Mouse (Mus musculus): ENCODE results near the gene Kif16b. TPM values are rescaled to one million over a fixed set of nuclear protein-coding genes. Genes with fewer than 3 reads are reported as not detected.

Kif16b gene
- total RNA-seq, 2 experiments from 2014 or later, result 10.3 to 11.8 TPM

DNA sequence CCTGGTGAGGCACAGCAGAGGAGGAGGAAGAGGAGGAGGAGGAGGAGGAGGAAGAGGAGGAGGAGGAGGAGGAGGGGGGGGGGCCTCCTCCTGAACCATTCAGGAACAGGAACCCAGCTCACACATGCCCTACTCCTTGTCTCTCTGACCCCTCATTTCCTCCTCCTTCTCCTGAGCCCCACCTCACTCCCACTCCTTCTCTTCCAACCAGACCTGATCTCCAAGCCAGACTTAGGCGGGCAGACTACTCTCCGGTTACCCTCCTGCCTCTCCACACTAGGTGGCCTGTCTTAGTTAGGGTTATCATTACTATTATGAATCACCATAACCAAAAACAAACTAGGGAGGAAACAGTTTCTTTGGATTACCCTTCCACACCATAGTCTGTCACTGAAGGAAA is 10.0 kb downstream of the Kif16b start:
- H3K4me3 ChIP-seq, result no peak overlapping the region
- TF ChIP-seq CTCF (conservative IDR thresholded peaks at IDR 0.05), result no peak
- no peak overlapping the region for H3K27ac ChIP-seq
- DNase-seq (ENCODE audit: low spot score in 2 of 2), result no peak

GRCm38 (mm10) chr2:142884456-142884855 is 16.9 kb downstream of the Kif16b start:
- TF ChIP-seq CTCF (conservative IDR thresholded peaks at IDR 0.05), result no peak
- Histone ChIP-seq H3K4me3 (no peak overlapping the region), H3K27ac (no peak overlapping the region)
- no peak for DNase-seq (ENCODE audit: low spot score in 2 of 2)

GRCm38 (mm10) chr2:142883625-142883994 is 17.7 kb downstream of the Kif16b start:
- H3K4me3 ChIP-seq, result no peak overlapping the region
- H3K27ac ChIP-seq, result no peak overlapping the region
- no peak for DNase-seq (ENCODE audit: low spot score in 2 of 2)
- TF ChIP-seq CTCF (conservative IDR thresholded peaks at IDR 0.05), result no peak

- no peak overlapping the region for H3K4me3 ChIP-seq
- no peak overlapping the region for H3K27ac ChIP-seq
- no peak for DNase-seq (ENCODE audit: low spot score in 2 of 2)
- TF ChIP-seq CTCF (conservative IDR thresholded peaks at IDR 0.05), result no peak
Measured at GRCm38 (mm10) chr2:142882871-142883624, 18.3 kb downstream of the Kif16b start.

- Histone ChIP-seq H3K4me3 (no peak overlapping the region), H3K27ac (no peak overlapping the region)
- DNase-seq (ENCODE audit: low spot score in 2 of 2), result no peak
- no peak for TF ChIP-seq CTCF (conservative IDR thresholded peaks at IDR 0.05)
Measured at GRCm38 (mm10) chr2:142882466-142882865, 18.9 kb downstream of the Kif16b start.

DNA sequence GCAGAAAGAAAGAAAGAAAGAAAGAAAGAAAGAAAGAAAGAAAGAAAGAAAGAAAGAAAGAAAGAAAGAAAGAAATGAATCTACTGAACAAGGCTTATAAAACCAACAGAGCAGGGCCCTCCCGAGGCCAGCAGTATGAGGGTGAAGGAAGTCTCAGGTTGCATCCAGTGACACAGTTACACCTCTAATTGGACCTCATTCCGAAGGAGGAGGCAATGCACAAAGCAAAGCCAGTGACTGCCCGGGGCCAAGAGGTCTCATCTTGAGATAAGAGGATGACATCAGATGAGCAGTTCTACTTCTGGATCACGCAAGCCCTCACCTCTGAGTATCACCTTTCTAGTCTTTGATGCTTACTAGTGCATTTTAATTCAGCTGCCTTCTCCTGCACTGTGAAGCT is 20.2 kb downstream of the Kif16b start:
- Histone ChIP-seq H3K4me3 (no peak overlapping the region), H3K27ac (no peak overlapping the region)
- no peak for TF ChIP-seq CTCF (conservative IDR thresholded peaks at IDR 0.05)
- DNase-seq (ENCODE audit: low spot score in 2 of 2), result no peak

- DNase-seq (ENCODE audit: low spot score in 2 of 2), result no peak
- no peak for TF ChIP-seq CTCF (conservative IDR thresholded peaks at IDR 0.05)
- Histone ChIP-seq H3K4me3 (no peak overlapping the region), H3K27ac (no peak overlapping the region)
Measured at GRCm38 (mm10) chr2:142879257-142879818, 22.0 kb downstream of the Kif16b start.

DNA sequence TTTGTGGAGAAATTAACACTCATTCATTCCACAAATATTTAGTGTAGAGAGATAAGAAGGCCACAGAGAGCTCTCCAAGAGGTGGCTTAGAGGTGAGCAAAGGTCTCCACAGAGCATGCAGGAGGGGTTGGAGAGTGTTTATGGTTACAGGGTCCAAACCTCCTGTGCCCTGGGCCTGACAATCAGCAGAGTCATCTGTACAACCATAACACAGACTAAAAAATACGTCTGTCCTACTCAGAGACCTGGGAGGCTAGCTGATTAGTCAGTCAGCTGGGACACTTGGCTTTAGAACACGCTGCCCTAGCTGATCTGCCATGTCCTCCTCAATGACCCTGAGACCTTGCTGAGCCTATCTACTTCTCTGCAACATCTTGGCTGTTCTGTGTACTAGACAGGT is 24.7 kb downstream of the Kif16b start:
- Histone ChIP-seq H3K4me3 (no peak overlapping the region), H3K27ac (no peak overlapping the region)
- no peak for TF ChIP-seq CTCF (conservative IDR thresholded peaks at IDR 0.05)
- DNase-seq (ENCODE audit: low spot score in 2 of 2), result no peak

DNA sequence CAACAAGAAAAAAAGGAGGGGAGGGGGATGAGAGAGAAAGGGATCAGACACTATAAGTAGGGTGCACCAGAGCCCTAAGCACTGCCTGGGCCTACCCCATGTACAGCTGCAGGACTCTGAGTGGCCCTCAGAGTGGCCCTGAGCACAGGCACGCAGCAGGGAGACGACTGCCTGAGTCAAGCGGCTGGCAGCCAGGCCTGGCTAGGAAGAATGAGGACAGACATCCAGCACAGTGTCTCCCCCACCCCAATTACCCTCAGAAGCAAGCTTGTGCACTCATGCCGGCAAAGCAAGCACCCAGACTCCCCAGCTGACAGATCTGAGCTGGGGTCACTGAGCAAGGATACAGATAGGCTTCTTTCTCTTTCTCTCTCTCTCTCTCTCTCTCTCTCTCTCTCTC is 25.4 kb downstream of the Kif16b start:
- TF ChIP-seq CTCF (conservative IDR thresholded peaks at IDR 0.05), result no peak
- Histone ChIP-seq H3K4me3 (no peak overlapping the region), H3K27ac (no peak overlapping the region)
- no peak for DNase-seq (ENCODE audit: low spot score in 2 of 2)

DNA sequence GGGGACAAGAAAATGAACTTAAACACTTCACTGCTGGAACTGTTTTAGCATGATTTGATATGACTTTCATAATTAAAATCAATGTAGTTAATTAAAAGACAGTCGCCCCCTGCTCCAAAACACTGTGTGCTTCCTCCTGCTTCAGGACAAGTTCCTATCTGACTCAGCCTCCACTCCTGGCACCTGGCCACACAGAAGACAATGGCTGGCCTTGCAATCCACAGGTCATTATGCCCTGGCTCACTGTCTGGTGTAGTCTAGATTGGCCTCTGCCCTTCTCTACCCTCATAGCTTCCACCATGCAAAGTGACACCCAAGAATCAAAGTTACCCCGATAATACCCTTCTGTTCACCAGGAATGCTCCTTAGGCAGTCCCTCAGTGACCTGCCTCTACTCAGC is 26.8 kb downstream of the Kif16b start:
- DNase-seq (ENCODE audit: low spot score in 2 of 2), result no peak
- Histone ChIP-seq H3K27ac (no peak overlapping the region), H3K4me3 (no peak overlapping the region)
- TF ChIP-seq CTCF (conservative IDR thresholded peaks at IDR 0.05), result no peak

GRCm38 (mm10) chr2:142870055-142870454 is 31.3 kb downstream of the Kif16b start:
- Histone ChIP-seq H3K27ac (peak overlapping the region; percentile 37; the same call in 1 of the 2 replicates), H3K4me3 (no peak overlapping the region)
- peak in 1 of 2 experiments; percentile 16 for DNase-seq (ENCODE audit: low spot score in 2 of 2)
- TF ChIP-seq CTCF (conservative IDR thresholded peaks at IDR 0.05), result no peak

- Histone ChIP-seq H3K4me3 (no peak overlapping the region), H3K27ac (no peak overlapping the region)
- no peak for DNase-seq (ENCODE audit: low spot score in 2 of 2)
- TF ChIP-seq CTCF (conservative IDR thresholded peaks at IDR 0.05), result no peak
Measured at GRCm38 (mm10) chr2:142867481-142867880, 33.9 kb downstream of the Kif16b start.

GRCm38 (mm10) chr2:142860994-142861393 is 40.3 kb downstream of the Kif16b start:
- H3K4me3 ChIP-seq, result no peak overlapping the region
- no peak for DNase-seq (ENCODE audit: low spot score in 2 of 2)
- TF ChIP-seq CTCF (conservative IDR thresholded peaks at IDR 0.05), result no peak

GRCm38 (mm10) chr2:142859452-142859851 is 41.9 kb downstream of the Kif16b start:
- no peak overlapping the region for H3K4me3 ChIP-seq
- TF ChIP-seq CTCF (conservative IDR thresholded peaks at IDR 0.05), result peak; percentile 92
- DNase-seq (ENCODE audit: low spot score in 2 of 2), result peak; percentile 48 to 70

More at GRCm38 (mm10) chr2:142860994-142861393, 40.3 kb downstream of the Kif16b start:
- H3K27ac ChIP-seq, result no peak overlapping the region

More at GRCm38 (mm10) chr2:142859452-142859851, 41.9 kb downstream of the Kif16b start:
- no peak overlapping the region for H3K27ac ChIP-seq
